Mouse (Mus musculus): ENCODE results near the gene Gm42742.

The Gm42742 gene

GRCm38 (mm10) chr7:126999568-126999967 is 21.3 kb downstream of the Gm42742 start:
- DNase-seq (ENCODE audit: low spot score), result no peak

DNA sequence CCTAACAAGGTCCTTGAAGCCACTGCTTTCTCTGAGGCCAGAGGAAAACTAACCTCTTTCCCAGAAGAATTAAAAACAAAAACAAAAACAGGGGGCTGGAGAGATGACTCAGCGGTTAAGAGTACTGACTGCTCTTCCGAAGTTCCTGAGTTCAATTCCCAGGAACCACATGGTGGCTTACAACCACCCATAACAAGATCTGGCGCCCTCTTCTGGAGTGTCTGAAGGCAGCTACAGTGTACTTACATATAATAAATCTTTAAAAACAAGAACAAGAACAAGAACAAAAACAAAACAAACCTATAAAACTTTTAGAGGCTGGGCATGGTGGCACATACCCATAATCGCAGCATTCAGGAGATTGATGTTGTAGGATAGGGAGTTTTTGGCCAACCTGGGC is 24.4 kb downstream of the Gm42742 start:
- no peak for DNase-seq (ENCODE audit: low spot score)

GRCm38 (mm10) chr7:126988816-126989215 is 32.1 kb downstream of the Gm42742 start:
- no peak for DNase-seq (ENCODE audit: low spot score)

DNA sequence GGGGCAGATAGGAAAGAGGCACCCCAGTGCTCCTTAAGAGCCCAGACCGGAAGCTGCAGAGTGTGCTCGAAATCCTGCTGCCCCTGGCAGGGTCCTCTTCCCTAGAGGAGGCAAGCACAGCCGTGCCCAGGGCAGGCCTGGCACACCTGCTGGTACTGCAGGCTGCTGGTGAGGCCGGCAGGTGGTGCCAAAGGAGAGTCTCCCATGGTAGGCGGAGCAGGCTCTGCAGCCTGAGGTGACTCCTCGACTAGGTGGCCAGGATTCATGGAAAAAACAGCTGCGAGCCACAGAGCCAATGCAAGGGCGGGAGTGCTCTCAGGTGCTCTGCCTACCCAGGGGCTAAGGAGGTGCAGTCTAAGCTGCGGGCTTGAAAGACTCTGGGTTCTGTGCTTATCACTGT is 34.6 kb downstream of the Gm42742 start:
- peak; percentile 33 for DNase-seq (ENCODE audit: low spot score)

GRCm38 (mm10) chr7:126984667-126985444 is 36.0 kb downstream of the Gm42742 start:
- DNase-seq (ENCODE audit: low spot score), result no peak

DNA sequence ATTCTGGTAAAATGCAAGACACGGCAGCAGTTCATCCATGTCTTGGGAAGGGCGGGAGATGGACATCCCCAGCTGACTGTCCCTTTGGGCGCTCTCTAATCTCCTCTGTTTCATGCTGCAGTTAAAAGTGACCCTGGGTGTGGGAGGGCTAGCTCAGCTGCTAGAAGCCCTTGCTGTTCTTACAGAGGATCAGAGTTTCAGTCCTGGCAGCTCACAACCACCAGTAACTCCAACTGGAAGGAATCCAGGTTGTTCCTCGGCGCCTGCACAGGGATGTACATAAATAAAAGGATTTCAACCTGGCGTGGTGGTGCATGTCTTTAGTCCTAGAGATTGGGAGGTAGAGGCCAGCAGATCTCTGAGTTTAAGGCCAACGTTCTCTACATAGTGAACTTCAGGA is 37.8 kb downstream of the Gm42742 start:
- no peak for DNase-seq (ENCODE audit: low spot score)

DNA sequence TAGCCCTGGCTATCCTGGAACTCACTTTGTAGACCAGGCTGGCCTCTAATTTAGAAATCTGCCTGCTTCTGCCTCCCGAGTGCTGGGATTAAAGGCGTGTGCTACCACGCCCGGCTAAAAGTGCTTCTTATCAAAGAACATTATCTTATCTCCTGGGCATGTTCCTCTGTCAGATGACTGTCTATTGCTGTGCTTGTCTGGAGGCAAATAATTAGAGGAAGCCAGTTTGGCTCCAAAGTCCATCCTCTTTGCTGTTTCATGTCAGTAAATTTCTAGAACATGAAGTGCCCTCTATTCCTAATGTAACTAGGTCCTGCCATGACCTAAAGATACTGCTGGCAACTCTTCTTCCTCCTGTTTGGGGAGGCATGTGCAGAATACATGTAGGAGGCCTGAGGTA is 38.8 kb downstream of the Gm42742 start:
- no peak for DNase-seq (ENCODE audit: low spot score)

GRCm38 (mm10) chr7:126981601-126982000 is 39.3 kb downstream of the Gm42742 start:
- no peak for DNase-seq (ENCODE audit: low spot score)

GRCm38 (mm10) chr7:126978841-126979240 is 42.1 kb downstream of the Gm42742 start:
- DNase-seq (ENCODE audit: low spot score), result no peak

- DNase-seq (ENCODE audit: low spot score), result no peak
Measured at GRCm38 (mm10) chr7:126976878-126977459, 43.9 kb downstream of the Gm42742 start.

DNA sequence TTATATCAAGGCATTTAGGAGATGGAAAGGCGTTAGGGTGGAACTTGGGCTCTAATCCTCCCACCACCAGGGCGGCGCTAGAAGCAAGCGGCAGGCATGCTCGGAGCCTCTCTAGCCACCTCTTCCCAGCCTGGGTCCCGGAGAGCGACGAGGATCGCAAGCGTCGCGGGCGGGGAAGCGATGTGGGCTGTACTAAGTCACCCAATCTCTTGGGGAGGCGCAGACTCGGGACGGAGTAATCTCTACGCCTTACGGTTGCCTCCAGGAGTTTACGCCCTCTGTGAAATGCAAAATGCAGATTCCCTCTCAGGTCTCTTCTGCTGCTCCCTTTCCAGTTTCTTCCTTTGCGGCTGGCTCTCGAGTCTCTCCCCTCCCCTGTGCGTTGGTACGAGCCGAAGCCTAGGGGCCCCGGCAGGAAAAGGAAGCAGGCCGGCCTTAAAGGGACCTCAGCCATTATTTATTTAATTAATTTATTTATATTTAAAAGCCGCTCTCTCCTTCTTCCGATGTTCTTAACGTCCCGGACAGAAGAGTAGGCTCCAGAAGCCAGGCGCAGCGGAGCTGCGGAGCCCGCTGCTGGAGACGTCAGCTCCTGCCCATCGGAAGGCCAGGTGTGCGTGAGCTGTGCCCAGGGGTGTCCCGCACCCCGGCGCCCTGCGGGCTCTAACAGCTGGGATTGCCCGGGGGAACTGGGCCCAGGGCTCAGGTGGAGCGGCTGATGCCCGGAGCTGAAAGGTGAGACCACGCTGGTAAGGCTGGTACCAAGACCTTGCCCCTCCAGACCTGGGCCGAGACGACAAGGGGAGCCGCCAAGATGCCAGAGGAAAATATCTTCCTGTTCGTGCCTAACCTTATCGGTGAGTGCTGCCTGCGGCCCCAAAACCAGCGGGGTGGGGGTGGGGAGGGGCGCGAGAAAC is 44.7 kb downstream of the Gm42742 start, which contains the start of gene Cdiptos:
Cdiptos (minus strand) TSS at position 149 of the 917 bp plus-strand sequence.
- DNase-seq (ENCODE audit: low spot score), result peak; percentile 92

GRCm38 (mm10) chr7:126975893-126975949 is 45.2 kb downstream of the Gm42742 start, which contains the start of gene Cdipt:
TSS of gene Cdipt (plus strand) at chr7:126975914.
- no peak for DNase-seq (ENCODE audit: low spot score)

- peak; percentile 28 for DNase-seq (ENCODE audit: low spot score)
Measured at GRCm38 (mm10) chr7:126975493-126975892, 45.4 kb downstream of the Gm42742 start.

GRCm38 (mm10) chr7:126967361-126967760 is 53.5 kb downstream of the Gm42742 start:
- no peak for DNase-seq (ENCODE audit: low spot score)

- no peak for DNase-seq (ENCODE audit: low spot score)
Measured at GRCm38 (mm10) chr7:126965568-126965967, 55.3 kb downstream of the Gm42742 start.

Measured in ovary, postnatal 14 days (tissue).